Mouse (Mus musculus) gastrocnemius, adult 2 months (tissue): ENCODE results near the gene Crot. TPM values are rescaled to one million over a fixed set of nuclear protein-coding genes. Genes with fewer than 3 reads are reported as not detected.

ENCODE experiments used
- DNase-seq: peaks from one replicate; pipeline ENCODE4 v3.0.0; 2022
- H3K27ac ChIP-seq: fragments of 200-600 bp; 2 replicates; pipeline ENCODE4 v1.8.1; 2022; ENCODE audit warnings: mild to moderate bottlenecking
- H3K4me3 ChIP-seq: fragments of 200-600 bp; 2 replicates; pipeline ENCODE4 v1.8.1; 2022; ENCODE audit warnings: mild to moderate bottlenecking, moderate library complexity
- CTCF ChIP-seq: fragments of 200-600 bp; IDR thresholded peaks from 2 replicates; pipeline ENCODE4 v1.8.1; 2022; ENCODE audit warnings: antibody characterized with exemption, mild to moderate bottlenecking, moderate library complexity
- intact Hi-C: fragments of 180-260 bp; cut with DNase I; formaldehyde crosslinking; loops from one replicate; pipeline ENCODE4 v1.15.1; 2025
- long read RNA-seq, 2 experiments: library from polyadenylated mRNA; stranded (forward); transcript quantifications; one replicate each; pipeline ENCODE4 v2.0.0; 2021
- total RNA-seq, 2 experiments: library from RNA; stranded (reverse); gene quantifications; 2 replicates each; pipeline ENCODE4 v1.2.3; 2021

The Crot gene
- 10 to 100 TPM; 17.1 to 36.0 TPM for total RNA-seq
- long read RNA-seq, experiment 1, transcript Crot-201 (18 exons, 2,996 nt) = major isoform, 21 of 26 reads
- long read RNA-seq, experiment 1, partial matches to known transcripts = 2 of 26 reads
- long read RNA-seq, experiment 1, other reads (novel, unspliced or antisense) = 3 of 26 reads
- long read RNA-seq, experiment 2, transcript Crot-201 (18 exons, 2,996 nt) = major isoform, 22 of 35 reads
- long read RNA-seq, experiment 2, partial matches to known transcripts = 2 of 35 reads
- long read RNA-seq, experiment 2, other reads (novel, unspliced or antisense) = 11 of 35 reads

DNA sequence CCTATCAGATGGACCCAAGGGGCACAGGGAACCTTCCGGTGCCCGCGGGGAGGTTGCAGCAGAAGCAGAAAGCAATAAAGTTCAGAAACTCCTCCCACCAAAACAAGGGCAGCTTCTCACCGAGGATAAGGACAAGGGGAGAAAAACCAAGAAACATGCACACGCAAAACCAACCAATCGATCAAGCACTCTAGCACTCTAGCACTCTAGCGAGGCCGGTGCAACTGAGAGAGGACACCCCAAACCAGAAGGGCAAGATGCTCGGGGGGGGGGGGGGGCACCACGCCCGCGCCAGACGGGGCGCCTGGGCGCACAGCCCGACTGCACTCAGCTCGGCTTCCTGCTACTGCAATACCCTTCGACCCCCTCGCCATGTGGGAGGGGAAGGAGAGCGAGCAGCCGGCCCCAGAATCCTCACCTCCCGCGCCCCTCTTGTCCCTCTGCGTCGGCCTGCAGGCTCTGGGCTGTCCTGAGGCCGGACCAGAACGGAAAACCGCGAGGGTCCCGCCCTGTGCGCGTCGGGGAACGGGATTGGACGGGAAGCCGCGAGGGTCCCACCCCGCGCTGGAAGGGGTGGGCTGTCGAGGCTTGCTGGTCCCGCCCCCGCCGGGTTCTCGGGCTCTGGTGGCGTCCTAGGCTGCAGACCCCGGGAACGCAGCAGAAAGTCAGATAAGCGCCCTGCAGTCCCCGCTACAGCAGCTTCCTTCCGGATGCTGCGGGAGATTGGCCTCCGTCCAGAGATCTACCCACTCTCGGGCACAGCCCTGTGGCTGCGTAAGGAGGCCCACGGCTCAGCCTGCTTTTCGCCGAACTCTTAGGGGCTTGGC lies at the start of gene Crot:
Gene Crot, minus strand, starts transcription at position 639 of the 827 bp plus-strand sequence.
- peak; percentile 97 for DNase-seq
- H3K4me3 ChIP-seq = peak within 1 kb of the TSS; percentile 78
- H3K27ac ChIP-seq = peak within 1 kb of the TSS; percentile 94
- peak; percentile 36 for TF ChIP-seq CTCF
- intact Hi-C loops = loop anchor here (5.0 to 10.0 kb wide), 4 partner anchors 105 to 572 kb away; partner anchors contain the start of genes Dbf4, Dmtf1, Slc25a40 and Tmem243

DNA sequence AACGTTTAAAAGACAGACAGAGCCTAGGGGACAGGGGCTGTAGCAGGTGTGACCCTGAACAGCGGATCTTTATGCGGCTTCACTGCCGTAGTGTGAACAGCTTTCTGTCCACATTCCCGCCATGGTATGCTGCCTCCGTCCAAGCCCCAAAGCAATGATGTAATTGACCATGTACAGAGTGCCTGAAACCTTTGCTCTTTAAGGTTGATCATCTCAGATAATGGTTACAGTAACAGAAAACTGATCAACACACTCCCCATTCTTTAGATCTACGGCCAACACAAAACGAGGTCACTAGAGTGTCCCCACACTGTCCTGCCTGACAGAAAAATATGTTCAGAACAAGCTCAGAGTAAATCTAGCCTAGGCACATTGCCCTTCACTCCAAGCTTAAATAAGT lies 48.8 kb upstream of the Crot start:
- TF ChIP-seq CTCF = no peak
- H3K4me3 ChIP-seq = no peak overlapping the region
- intact Hi-C loops = no loop called here
- no peak overlapping the region for H3K27ac ChIP-seq
- DNase-seq = no peak

DNA sequence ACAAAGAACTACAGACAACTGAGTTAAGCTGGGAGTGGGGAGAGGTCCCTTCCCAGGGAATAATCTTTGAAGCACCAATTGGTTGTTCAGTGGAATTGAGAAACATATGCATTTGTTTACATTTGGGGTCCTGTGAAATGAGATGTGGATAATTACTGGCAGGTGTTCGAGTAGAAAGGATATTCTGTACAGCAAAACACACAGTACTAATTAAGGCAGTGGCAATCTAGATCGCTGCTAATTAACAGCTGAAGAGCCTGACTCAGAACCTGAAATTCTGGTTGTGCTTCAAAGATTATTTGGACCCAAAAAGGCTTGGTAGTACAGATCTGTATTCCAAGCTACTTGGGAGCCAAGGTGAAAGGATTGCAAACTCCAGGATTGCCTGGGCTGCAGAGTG lies 47.7 kb upstream of the Crot start:
- TF ChIP-seq CTCF = no peak
- DNase-seq = no peak
- Histone ChIP-seq H3K4me3 (no peak overlapping the region), H3K27ac (no peak overlapping the region)
- intact Hi-C loops = no loop called here

DNA sequence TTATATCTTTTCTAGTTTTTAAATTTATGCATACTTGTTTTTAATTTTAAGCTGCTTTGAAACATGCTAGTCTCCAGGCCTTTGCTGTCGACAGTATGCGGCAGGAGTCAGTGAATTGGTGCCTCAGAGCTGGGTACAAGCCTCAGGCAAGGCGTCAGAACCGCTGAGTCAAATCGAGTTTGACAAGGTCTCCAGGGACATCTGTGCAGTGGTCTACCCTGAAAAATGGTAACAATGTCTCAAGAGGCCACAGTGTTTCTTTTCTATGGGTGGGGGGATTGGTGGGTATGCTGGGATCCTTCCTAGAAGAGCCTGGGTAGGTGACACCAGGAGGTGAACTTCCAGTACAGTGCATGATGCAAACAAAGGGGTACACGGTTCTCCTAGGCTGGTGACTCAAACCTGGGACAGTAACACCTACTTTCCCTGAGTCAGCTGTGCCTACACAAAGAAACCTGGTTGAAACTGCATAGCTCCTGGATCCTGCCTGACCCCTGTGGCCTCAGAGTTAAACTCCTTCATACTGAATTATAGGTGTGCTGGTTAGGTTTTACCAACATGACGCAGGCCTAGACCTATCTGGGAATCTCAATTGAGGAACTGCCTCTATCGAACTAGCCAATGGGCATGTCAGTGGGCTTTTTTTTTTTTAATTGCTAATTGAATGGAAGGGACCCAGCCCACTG lies 46.6 kb upstream of the Crot start:
- intact Hi-C loops = no loop called here
- Histone ChIP-seq H3K27ac (no peak overlapping the region), H3K4me3 (no peak overlapping the region)
- no peak for DNase-seq
- no peak for TF ChIP-seq CTCF

DNA sequence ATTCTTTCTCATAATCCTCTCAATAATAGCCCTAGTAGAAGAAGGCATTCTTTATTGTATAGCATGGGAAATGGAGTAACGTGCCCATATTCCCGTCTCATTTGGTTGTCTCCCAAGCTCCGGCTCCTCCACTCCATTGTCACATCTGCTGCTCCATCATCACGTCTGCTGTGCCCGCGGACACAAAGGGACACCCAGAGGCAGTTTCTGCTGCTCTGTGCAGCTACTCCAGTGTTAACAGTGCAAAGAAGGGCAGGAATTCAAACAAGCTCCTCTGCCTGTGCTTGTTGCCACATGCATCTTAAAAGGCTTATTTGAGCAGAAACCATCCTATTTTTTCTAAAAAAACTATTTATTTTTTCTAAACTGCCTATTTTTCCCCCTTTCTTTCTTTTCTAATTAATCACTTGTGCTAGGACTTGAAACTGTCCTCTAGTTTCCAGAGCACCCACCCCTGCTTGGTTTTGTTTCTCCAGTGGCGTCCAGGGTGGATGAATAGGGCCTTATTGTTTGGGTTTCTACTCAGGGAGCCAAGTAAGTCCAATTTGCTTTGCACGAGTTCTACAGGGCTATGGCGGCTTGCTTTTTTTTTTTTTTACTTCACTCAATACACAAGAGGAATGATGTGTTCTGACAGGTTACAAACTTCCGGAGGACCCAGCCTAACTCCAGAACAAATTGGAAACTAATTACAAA lies 45.7 kb upstream of the Crot start:
- DNase-seq = no peak
- no peak overlapping the region for H3K27ac ChIP-seq
- no peak overlapping the region for H3K4me3 ChIP-seq
- intact Hi-C loops = no loop called here
- TF ChIP-seq CTCF = no peak

DNA sequence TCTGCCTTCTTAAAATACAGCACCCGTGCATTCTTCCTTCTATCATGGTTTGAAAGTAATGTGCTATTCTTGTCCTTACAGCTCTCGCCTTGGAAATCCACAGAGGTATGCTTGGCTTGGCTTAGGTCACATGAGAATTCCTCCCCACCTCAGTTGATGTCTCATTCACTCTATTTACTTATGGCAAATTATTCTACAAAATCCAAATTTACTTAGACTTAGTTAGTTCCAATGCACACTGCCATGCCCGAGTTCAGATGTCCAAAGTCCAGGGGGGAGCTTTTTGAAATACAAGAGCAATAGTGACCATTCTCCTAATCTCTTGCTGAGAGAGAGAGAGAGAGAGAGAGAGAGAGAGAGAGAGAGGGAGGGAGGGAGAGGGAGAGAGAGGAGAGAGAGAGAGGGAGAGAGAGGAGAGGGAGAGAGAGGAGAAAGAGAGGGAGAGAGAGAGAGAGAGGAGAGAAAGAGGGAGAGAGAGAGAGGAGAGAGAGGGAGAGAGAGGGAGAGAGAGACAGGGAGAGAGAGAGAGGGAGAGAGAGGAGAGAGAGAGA lies 43.6 kb upstream of the Crot start:
- TF ChIP-seq CTCF = no peak
- intact Hi-C loops = no loop called here
- DNase-seq = no peak
- no peak overlapping the region for H3K4me3 ChIP-seq
- no peak overlapping the region for H3K27ac ChIP-seq

DNA sequence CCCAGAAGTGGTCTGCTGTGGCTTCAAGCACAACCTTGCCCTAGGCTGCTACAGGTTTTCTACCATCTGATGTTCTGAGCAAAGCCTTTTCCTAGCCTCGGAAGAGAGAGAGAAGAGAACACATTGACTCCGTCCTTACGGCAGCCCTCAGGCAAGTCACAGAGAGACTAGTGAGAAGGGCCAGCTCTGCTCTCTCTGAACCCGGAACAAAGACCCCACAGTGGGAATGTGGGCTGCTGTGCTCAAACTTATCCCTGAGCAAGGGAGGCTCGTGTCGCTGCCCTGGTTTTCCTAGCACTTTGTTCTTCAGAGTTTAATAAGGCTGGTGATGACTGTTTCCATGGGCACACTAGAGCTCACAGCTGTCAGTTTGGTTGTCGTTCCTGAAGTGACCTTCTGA lies 42.9 kb upstream of the Crot start:
- no peak for DNase-seq
- no peak overlapping the region for H3K4me3 ChIP-seq
- intact Hi-C loops = no loop called here
- no peak for TF ChIP-seq CTCF
- H3K27ac ChIP-seq = no peak overlapping the region

DNA sequence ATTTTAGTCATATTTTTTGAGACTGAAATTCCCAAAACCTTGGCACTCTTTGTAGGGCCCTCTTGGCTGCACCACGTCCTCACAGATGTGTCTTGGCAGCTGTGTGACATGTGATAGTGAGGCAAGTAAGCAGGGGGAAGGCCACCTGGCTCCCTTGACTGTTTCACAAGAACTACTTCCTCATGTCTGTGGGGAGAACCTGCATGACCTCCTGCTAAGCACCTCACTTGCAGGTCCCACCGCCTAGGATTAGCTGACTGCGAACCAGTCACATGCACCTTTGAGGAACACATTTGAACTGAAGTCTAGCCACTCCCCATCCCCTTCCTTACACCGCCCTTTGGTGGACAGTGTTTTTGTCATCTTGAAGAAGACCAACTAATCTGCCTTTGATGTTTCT lies 40.2 kb upstream of the Crot start:
- no peak for DNase-seq
- intact Hi-C loops = no loop called here
- Histone ChIP-seq H3K4me3 (no peak overlapping the region), H3K27ac (no peak overlapping the region)
- no peak for TF ChIP-seq CTCF

DNA sequence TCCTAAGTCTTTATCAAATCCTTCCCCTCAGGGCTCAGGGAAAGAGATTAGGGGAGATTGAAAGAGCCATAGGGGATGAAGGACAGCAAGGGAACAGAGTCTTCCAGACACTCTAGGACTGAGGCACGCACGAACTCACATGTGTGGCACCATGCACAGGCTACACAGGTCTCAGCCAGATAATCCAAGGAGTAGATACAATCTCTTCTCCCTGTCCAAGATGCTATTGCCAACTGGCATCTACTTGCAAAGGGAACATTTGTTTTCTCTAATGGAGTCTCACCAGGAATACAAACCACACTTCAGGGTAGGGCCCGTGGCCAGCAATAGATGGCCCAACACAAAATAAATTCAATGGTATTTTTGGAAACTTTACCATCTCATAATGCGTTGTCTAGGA lies 38.3 kb upstream of the Crot start:
- H3K4me3 ChIP-seq = no peak overlapping the region
- no peak overlapping the region for H3K27ac ChIP-seq
- DNase-seq = no peak
- intact Hi-C loops = no loop called here
- no peak for TF ChIP-seq CTCF

DNA sequence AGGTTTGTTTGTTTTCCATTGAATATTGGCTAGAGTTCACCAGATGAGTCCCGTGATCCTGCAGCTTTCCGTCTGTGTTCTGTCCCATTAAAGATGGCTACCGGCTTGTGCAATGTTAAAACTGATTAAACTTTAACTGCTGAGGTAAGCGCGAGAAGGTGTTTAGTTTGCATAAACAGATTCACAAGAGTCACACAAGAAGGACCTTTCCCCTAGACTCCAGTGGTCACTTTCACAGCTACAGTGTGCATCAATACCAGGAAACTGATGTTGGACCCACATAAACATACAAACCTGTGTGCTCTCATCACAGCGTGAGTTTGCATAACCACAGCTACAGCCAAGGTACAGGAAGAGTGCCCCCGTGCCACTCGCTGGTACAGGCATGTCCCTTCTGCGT lies 37.4 kb upstream of the Crot start:
- TF ChIP-seq CTCF = no peak
- intact Hi-C loops = no loop called here
- DNase-seq = no peak
- Histone ChIP-seq H3K4me3 (no peak overlapping the region), H3K27ac (no peak overlapping the region)

DNA sequence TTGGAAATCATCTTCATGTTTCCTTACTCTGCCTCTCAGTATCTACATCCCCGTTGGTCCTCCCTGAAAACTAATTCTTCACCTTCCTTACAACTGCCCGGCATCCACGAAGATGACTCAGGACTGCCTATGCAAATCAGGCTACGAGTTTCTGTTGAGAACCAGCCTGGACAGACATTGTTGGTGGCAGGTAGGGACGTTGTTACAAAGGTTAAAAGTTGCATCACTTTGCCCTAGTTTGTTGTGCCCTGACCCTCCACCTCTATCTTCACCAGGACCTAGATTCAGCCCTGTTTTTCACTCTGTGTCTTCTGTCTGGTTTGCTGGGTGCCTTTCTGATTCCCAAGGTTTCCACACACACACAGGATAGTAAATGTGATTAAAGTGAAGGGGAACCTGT lies 36.7 kb upstream of the Crot start:
- DNase-seq = no peak
- no peak overlapping the region for H3K4me3 ChIP-seq
- TF ChIP-seq CTCF = no peak
- intact Hi-C loops = no loop called here
- H3K27ac ChIP-seq = no peak overlapping the region

DNA sequence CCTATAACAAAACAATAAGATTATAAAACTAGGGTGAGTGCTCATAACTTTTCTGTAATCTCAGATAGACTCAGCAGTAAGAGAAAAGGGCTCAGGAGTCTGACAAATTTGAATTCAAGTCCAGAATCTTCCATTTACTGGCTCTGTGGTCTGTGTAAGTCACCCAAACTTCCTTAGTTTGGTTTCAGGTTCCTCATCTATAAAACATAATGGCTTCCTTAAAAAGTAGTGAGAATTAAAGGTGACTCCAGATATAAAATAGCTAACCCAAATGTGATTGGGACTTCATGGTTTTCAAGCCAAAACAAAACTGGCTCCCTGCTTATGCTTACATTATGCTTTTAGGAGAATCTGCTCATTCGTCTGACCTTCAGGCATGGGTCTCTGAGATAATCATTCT lies 35.5 kb upstream of the Crot start:
- intact Hi-C loops = no loop called here
- DNase-seq = no peak
- no peak overlapping the region for H3K27ac ChIP-seq
- no peak overlapping the region for H3K4me3 ChIP-seq
- no peak for TF ChIP-seq CTCF
